Mouse (Mus musculus) heart, embryonic 15.5 days (tissue): ENCODE measurements around the gene Hes7. TPM values are rescaled to one million over a fixed set of nuclear protein-coding genes. Genes with fewer than 3 reads are reported as not detected.
"Not testable (repeated sequence)": the region's sequence is repeated elsewhere in the genome, so short reads cannot be mapped to it uniquely, and the experiment has no call there.

Source experiments
- ATAC-seq: fragments of 200-750 bp; cut with Nextera tagmentation; replicated peaks from 2 replicates; pipeline ENCODE4 v1.8.0; 2017; ENCODE audit warnings: low read depth, moderate TSS enrichment; ENCODE audit not compliant: insufficient number of reproducible peaks, insufficient read depth, low FRiP score
- H3K27ac ChIP-seq: fragments of 300-500 bp; sonication (generic); 2 replicates; pipeline ENCODE4 v1.5.1; 2015; ENCODE audit warnings: mild to moderate bottlenecking, inconsistent platforms
- H3K27me3 ChIP-seq: fragments of 300-500 bp; sonication (generic); 2 replicates; pipeline ENCODE4 v1.6.1; 2015; ENCODE audit warnings: inconsistent platforms
- H3K36me3 ChIP-seq: fragments of 300-500 bp; sonication (generic); 2 replicates; pipeline ENCODE4 v1.6.1; 2015; ENCODE audit warnings: mild to moderate bottlenecking, inconsistent platforms
- H3K4me1 ChIP-seq: fragments of 300-500 bp; sonication (generic); replicated peaks from 2 replicates; pipeline ENCODE4 v1.6.1; 2015; ENCODE audit warnings: inconsistent platforms
- H3K4me2 ChIP-seq: fragments of 300-500 bp; sonication (generic); 2 replicates; pipeline ENCODE4 v1.6.1; 2015; ENCODE audit warnings: inconsistent platforms, mild to moderate bottlenecking, moderate library complexity
- H3K4me3 ChIP-seq: fragments of 300-500 bp; sonication (generic); 2 replicates; pipeline ENCODE4 v1.5.1; 2015; ENCODE audit warnings: mild to moderate bottlenecking, inconsistent platforms
- H3K9ac ChIP-seq: fragments of 300-500 bp; sonication (generic); 2 replicates; pipeline ENCODE4 v1.6.1; 2015; ENCODE audit warnings: mild to moderate bottlenecking, inconsistent platforms
- H3K9me3 ChIP-seq: fragments of 300-500 bp; sonication (generic); replicated peaks from 2 replicates; pipeline ENCODE4 v1.6.1; 2016; ENCODE audit warnings: inconsistent platforms
- WGBS: fragments of 180-500 bp; shearing (Covaris S2); methylation state at CpG from one replicate; pipeline ENCODE4 v1.1.7; 2015; ENCODE audit warnings: mixed read lengths; 5-methylcytosine and 5-hydroxymethylcytosine counted together
- polyA plus RNA-seq: library from polyadenylated mRNA; unstranded; fragments of >200 nt; fragmentation: Nextera tagmentation; extraction: Ambion mirVana; gene quantifications from 2 replicates; pipeline ENCODE4 v1.2.1, GENCODE M21; 2015

The Hes7 gene
- polyA plus RNA-seq, 1 experiment from 2014 or later, result 0.57 TPM

DNA sequence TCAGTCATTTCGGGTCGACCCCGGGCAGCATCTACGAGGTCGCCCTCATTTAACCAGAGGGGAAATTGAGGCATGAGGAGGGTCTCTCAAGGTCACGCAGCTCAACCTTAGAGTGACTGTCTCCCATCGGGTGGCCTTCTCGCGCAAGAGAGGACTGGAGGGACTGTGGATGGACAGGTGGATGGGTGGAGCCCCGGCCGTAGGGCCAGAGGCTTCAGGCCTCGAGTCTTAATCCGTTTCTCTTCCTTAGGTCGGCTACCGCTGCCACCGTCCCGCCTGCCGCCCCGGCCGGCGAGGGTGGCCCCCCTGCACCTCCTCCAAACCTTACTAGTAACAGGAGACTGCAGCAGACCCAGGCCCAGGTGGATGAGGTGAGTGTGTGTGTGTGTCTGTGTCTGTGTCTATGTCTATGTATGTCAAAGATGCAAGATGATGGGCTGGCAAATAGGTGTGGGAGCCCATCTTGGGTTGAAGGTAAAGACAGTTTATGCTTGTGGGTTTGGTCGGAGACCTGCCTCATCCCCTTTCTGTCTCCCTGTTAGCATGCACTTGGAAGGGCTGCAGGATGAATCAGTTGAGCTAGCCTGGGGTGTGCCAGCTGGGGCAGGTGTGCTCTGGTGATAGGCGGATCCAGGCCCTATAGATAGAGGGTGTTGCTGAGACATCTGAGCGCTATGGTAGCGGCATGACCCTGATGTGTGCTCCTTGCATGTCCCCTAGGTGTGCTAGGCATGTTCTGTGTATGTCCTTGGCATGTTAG lies 31.2 kb upstream of the Hes7 start:
- Histone ChIP-seq H3K4me3 (peak overlapping the region; percentile 87), H3K27me3 (no peaks in the 10 kb centered on the region), H3K36me3 (peaks cover 23% of the 10 kb centered on the region), H3K9me3 (no peaks in the 10 kb centered on the region), H3K27ac (peak overlapping the region; percentile 94), H3K4me2 (peak overlapping the region; percentile 82), H3K9ac (peak overlapping the region; percentile 94), H3K4me1 (peaks cover 56% of the 10 kb centered on the region)
- 6% methylated on average over 25 of the region's 25 CpGs for WGBS
- ATAC-seq, result no peak

DNA sequence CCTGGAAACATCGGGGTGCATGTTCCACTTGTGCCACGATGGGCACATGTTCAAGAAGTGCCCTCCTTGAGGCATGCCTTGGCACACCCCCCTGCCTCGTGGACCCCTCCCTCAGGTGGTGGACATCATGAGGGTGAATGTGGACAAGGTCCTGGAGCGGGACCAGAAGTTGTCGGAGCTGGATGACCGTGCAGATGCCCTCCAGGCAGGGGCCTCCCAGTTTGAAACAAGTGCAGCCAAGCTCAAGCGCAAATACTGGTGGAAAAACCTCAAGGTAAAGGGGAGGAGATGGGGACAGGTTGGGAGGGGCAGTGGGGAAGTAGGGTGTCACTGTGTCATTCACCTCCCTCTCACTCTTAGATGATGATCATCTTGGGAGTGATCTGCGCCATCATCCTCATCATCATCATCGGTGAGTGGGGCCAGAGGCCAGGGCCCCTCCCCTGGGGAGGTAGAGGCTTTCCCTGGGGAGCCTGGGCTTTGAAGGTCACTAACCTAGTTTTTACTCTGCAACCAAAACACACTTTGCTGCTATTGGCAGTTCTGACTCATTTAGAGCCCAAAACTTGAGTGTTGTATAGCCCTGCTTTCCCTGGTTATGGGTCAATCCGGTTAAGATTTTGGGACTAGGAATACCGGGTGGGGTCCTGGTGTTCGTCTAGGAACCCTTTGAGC lies 30.5 kb upstream of the Hes7 start:
- Histone ChIP-seq H3K4me2 (peak overlapping the region; percentile 82), H3K9me3 (no peaks in the 10 kb centered on the region), H3K9ac (peak overlapping the region; percentile 94), H3K27me3 (no peaks in the 10 kb centered on the region), H3K4me1 (peaks cover 61% of the 10 kb centered on the region), H3K36me3 (peaks cover 23% of the 10 kb centered on the region), H3K4me3 (peak overlapping the region; percentile 87), H3K27ac (peak overlapping the region; percentile 94)
- ATAC-seq, result no peak
- WGBS, result 78% methylated on average over 12 of the region's 12 CpGs

DNA sequence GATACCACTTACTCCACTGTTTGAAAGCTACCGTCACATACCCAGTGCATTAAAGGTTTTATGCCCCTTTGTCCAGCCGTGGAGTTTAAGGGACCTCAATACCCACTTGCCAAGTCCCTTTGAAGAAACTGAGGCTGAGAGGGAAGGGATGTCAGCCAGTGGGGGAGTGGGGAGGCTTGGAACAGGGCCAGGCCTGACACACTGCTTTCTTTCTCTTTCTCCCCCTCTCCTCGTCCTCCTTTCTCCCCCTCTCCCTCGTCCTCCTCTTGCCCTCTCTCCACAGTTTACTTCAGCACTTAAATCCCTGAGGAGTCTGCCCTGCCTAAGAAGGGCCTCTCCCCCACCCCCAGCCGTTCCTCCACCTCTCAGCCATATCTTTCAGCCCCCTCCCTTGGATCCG lies 29.8 kb upstream of the Hes7 start:
- Histone ChIP-seq H3K27ac (peak overlapping the region; percentile 94; the same call in 1 of the 2 replicates), H3K27me3 (no peaks in the 10 kb centered on the region), H3K4me2 (peak overlapping the region; percentile 82), H3K4me1 (peaks cover 61% of the 10 kb centered on the region), H3K4me3 (0 out of 2 replicates have a peak overlapping the region, but pooled peaks have one; percentile 87), H3K36me3 (peaks cover 23% of the 10 kb centered on the region), H3K9ac (no peak overlapping the region), H3K9me3 (no peaks in the 10 kb centered on the region)
- ATAC-seq, result no peak
- 54% methylated on average over 5 of the region's 6 CpGs for WGBS

DNA sequence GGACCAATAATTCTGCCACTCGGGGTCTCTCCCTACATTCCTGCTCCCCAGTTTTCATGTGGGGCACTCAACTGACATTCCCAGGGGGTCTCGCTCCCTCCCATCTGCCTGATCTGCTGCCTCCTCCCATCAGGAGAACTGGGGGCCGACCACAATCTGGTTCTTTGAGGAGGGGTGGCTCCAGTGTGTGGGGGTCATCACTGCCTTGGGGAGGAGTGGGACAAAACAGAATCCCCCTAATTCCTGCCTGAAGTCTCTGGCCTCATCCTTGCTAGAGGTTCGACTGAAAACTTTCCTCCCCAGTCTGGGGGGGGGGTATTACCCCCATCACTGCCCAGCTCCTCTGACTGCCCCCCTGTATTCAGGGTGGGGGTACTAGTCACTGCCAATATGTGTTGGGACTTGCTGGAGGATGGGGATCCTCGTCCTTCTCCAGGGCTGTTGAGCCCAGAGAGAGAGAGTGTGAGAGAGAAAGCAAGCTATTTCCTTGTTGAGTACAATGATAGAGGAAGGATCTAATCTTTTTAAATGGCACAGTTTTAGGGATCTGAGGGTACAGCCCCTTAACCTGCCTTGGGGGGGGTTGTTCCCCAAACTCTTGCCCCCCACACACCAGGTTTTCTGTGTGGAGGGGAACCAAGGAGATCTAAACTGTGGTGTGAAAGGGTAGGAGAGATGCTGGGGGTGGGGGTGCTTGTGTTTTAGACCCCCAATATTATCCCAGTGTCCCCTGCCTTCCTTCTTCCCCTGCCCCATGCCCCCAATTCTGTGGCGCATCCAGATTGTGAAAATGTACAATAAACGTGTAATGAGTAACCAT lies 28.4 kb upstream of the Hes7 start:
- Histone ChIP-seq H3K4me2 (no peak overlapping the region), H3K27ac (peak overlapping the region; percentile 92; the same call in 1 of the 2 replicates), H3K36me3 (peaks cover 23% of the 10 kb centered on the region), H3K27me3 (no peaks in the 10 kb centered on the region), H3K4me3 (no peak overlapping the region), H3K9ac (0 out of 2 replicates have a peak overlapping the region, but pooled peaks have one; percentile 15), H3K4me1 (peaks cover 53% of the 10 kb centered on the region), H3K9me3 (no peaks in the 10 kb centered on the region)
- WGBS, result 55% methylated on average over 7 of the region's 7 CpGs
- no peak for ATAC-seq

DNA sequence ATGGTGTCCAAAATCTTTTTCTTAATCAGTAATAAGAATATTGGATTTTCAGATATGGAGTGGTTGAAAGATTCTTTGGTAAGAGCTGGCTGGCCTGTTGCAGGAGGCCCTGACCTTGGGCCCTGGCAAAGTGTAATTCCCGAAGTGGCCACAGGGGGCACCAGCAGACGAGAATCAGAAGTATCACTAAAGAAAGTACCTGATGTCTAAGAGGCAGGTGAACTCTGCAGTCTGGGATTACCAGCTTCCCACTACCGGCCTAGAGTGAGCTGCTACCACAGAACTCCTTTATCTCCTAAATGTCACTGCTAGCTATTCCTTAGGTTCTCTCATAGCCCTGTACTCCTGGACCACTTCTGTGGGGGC lies 27.8 kb upstream of the Hes7 start:
- Histone ChIP-seq H3K27me3 (no peaks in the 10 kb centered on the region), H3K27ac (peak overlapping the region; percentile 92), H3K36me3 (peaks cover 23% of the 10 kb centered on the region), H3K4me1 (peaks cover 51% of the 10 kb centered on the region), H3K4me3 (no peak overlapping the region), H3K9ac (no peak overlapping the region), H3K4me2 (no peak overlapping the region), H3K9me3 (no peaks in the 10 kb centered on the region)
- ATAC-seq, result no peak
- 1% methylated on average over 3 of the region's 3 CpGs for WGBS

DNA sequence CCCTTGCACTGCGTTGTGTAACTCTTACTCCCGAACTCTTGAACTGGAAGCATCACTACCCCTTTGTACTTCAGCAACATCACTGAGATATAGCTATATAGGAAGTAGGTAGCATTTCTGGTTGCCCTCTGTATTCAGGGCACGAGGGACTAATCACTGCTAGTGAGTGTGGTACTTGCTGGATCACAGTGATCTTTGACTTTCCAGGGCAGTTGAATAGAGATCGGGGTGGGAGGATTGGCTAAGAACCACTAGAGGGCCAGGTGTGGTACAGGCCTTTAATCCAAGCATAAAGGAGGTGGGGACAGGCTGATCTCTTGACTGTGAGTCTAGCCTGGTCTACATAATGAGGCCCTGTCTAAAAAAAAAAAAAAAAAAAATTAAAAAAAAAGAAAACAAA lies 27.3 kb upstream of the Hes7 start:
- Histone ChIP-seq H3K9me3 (no peaks in the 10 kb centered on the region), H3K4me3 (no peak overlapping the region), H3K4me1 (peaks cover 51% of the 10 kb centered on the region), H3K27ac (peak overlapping the region; percentile 92), H3K9ac (no peak overlapping the region), H3K36me3 (peaks cover 23% of the 10 kb centered on the region), H3K4me2 (no peak overlapping the region), H3K27me3 (no peaks in the 10 kb centered on the region)
- WGBS, result 85% methylated on average over 4 of the region's 4 CpGs
- ATAC-seq, result no peak

DNA sequence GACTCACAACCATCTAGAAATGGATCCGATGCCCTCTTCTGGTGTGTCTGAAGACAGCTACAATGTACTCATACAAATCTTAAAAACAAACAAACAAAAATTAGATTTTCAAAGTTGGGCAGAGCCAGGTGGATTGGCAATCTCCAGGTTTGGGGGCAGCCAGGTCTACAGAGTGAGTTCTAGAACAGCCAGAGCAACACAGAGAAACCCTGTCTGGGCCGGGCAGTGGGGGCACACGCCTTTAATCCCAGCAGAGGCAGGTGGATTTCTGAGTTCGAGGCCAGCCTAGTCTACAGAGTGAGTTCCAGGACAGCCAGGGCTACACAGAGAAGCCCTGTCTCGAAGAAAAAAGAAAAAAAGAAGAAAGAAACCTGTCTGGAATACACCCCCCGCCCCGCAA lies 26.3 kb upstream of the Hes7 start:
- peaks cover 57% of the 10 kb centered on the region for H3K4me1 ChIP-seq
- peak overlapping the region; percentile 92 for H3K27ac ChIP-seq
- ATAC-seq, H3K4me3 ChIP-seq, H3K27me3 ChIP-seq, H3K4me2 ChIP-seq, H3K9me3 ChIP-seq: not testable (repeated sequence)
- peak overlapping the region; percentile 47; the same call in 1 of the 2 replicates for H3K9ac ChIP-seq
- WGBS, result 83% methylated on average over 7 of the region's 7 CpGs
- peaks cover 23% of the 10 kb centered on the region for H3K36me3 ChIP-seq

DNA sequence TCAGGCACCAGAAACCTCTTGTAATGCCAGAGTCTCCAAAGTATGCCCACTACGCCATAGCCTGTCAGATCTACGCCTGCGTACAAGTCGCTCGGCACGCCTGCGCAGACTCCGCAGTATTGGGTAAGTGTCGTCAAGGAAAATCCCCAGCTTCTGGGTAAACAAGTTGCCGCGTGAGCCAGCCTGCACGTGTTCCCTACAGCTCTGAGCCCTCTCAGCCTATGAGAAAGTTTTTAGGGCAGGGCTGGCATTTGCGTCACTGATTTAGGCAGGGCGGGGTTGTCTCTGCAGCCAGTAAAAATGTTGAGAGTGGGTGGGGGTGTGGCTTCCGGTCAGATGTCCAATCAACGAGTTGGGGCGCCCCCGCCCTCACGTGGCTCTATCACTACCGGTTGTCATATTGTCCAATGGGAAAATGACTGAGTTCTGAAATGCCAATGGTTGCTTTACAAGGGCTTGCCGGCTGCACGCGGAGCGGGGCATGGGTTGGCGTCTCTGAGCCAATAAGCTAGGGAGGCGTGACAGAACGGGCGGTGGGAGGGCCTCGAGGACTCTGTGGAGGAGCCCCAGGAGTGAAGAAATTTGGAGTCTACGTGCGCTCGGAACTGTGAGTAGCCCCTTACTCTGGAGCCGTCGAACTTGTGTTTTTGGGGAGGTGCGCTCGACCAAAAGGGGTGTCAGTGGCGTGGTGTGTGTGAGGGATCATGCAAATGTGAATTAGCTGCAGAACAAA lies 25.3 kb upstream of the Hes7 start, which contains the start of gene Per1:
Gene Per1, plus strand, starts transcription at position 521 of the 733 bp plus-strand sequence.
- peak within 1 kb of the TSS; percentile 99 for H3K27ac ChIP-seq
- peak within 1 kb of the TSS; percentile 73 for H3K4me3 ChIP-seq
- under 1% methylated on average over 37 of the region's 37 CpGs for WGBS
- peaks cover 18% of the 10 kb centered on the region for H3K36me3 ChIP-seq
- H3K4me2 ChIP-seq, result peak within 1 kb of the TSS; percentile 83
- H3K9ac ChIP-seq, result peak within 1 kb of the TSS; percentile 86
- H3K27me3 ChIP-seq, result no peaks in the 10 kb centered on the region
- ATAC-seq, result peak; percentile 84
- H3K4me1 ChIP-seq, result peaks cover 59% of the 10 kb centered on the region
- H3K9me3 ChIP-seq, result no peaks in the 10 kb centered on the region

DNA sequence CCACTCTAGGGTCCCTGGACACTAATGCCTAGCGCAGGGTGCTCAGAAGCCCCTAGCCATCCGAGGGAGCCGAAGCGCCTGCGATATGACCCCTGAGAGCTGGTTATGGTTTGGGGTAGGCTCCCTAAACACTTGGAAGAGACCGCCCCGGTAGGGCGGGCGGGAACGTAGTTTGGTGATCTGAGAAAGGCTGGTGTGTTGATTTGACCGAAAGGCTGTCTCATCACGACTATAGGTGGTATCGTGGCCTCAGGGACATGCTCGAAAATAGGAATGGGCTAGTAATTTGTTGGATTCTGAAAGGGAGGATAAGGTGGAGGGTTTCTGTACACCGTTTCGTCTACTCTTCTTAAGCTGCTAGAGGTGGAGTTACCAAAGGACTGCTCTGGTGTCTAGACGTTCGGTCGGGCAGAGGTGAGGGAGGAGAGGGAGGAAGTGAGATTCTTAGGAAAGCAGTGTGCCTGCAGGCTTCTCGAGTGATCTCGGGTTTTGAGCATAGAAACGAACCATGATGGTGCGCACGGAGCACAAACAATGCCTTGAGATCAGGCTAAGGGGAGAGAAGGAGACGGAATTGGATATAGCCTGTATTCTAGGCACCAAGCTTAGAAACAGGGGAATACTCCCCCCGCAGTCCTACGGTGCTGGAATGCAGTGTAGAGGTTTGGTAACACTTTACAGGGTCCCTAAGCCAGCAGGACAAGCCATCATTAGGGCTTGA lies 24.5 kb upstream of the Hes7 start:
- peaks cover 58% of the 10 kb centered on the region for H3K4me1 ChIP-seq
- H3K27ac ChIP-seq, result peak overlapping the region; percentile 99
- no peaks in the 10 kb centered on the region for H3K9me3 ChIP-seq
- peak overlapping the region; percentile 83 for H3K4me2 ChIP-seq
- WGBS, result under 1% methylated on average over 27 of the region's 27 CpGs
- H3K9ac ChIP-seq, result peak overlapping the region; percentile 86
- peaks cover 19% of the 10 kb centered on the region for H3K36me3 ChIP-seq
- peak overlapping the region; percentile 73 for H3K4me3 ChIP-seq
- H3K27me3 ChIP-seq, result no peaks in the 10 kb centered on the region
- ATAC-seq, result no peak

DNA sequence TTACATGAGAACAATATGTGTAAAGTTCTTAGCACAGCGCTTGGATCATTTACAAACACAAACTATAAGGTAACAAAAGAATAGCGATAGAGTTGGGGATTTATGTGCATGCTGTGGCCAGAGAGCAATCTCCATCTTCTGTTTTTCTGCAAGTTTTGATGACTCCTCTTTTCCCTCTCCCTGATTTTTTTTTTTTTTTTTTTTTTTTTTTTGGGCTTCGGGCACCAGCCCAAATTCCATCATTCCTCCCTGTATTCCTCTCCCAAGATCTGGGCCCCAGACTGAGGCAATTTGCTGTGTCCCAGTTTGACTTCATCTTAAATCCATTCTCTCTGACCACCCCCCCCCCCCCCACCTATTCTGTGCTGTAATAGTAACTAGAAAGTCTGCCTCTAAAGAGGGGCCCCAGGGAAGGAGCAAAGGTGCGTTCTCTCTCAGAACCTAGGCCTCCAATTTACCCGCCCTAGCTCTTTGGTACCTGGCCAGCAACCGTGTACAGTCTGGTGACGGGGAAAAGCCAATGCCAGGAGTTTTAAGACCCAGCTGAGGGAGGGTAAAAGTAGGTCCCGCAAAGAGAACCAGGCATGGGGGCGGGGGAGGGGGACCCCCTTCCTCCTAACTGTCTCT lies 23.7 kb upstream of the Hes7 start:
- no peak for ATAC-seq
- Histone ChIP-seq H3K4me1 (peaks cover 62% of the 10 kb centered on the region), H3K27ac (peak overlapping the region; percentile 99), H3K4me3 (peak overlapping the region; percentile 73), H3K27me3 (no peaks in the 10 kb centered on the region), H3K36me3 (peaks cover 25% of the 10 kb centered on the region), H3K9ac (peak overlapping the region; percentile 86), H3K4me2 (peak overlapping the region; percentile 83), H3K9me3 (no peaks in the 10 kb centered on the region)
- 9% methylated on average over 9 of the region's 9 CpGs for WGBS
